Mouse (Mus musculus): Measurements from ENCODE around the gene Kmt2e. TPM values are rescaled to one million over a fixed set of nuclear protein-coding genes. Genes with fewer than 3 reads are reported as not detected.

Kmt2e gene
- total and polyA plus RNA-seq, 3 experiments = 7.2 to 29.7 (median 21.3) TPM

DNA sequence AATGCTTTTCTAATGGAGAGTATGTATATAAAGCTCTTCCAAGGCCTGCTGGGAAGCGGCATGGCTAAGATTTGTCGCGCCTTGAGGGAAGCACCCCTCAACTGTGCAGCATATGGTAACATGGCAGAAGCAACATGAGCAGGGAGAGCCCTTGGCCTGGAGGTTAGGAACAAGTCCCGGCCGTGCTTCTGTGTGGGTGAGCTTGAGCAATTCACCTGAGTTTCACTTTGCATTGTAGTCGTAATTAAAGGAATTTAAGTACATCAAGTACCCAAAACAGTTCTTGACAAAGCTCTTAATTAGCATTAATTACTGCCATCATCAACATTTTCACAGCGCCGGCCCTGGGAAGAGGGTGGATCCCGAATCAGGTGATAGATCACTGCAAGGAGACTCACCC is 32.9 kb upstream of the Kmt2e start:
- dilution Hi-C loops (cut with MboI; ENCODE audit: extremely low pct_ligation_motif_present, extremely low pct_unique_long_range_greater_than_20kb, low sequenced_read_pairs) (no loop called here), in situ Hi-C loops (cut with MboI; ENCODE audit: low pct_ligation_motif_present, low pct_unique_long_range_greater_than_20kb, low sequenced_read_pairs) (loop anchor here (25.0 kb wide), 1 partner anchor 661 kb away; no protein-coding TSS in a partner anchor)
- Histone ChIP-seq H3K36me3 (replicated peaks in 1 of 2; ENCODE audit: control insufficient read depth in 1 of 2, insufficient read depth in 1 of 2, low read length in 1 of 2) (peaks cover 10 to 18% of the 10 kb centered on the region in 2 experiments), H3K9me3 (replicated peaks; ENCODE audit: low read length) (no peaks in the 10 kb centered on the region), H3K27ac (ENCODE audit: insufficient read depth, low read depth) (no peak overlapping the region), H3K79me2 (replicated peaks; ENCODE audit: control insufficient read depth, extremely low read depth, insufficient read depth, poor library complexity, severe bottlenecking) (no peaks in the 10 kb centered on the region), H3K4me1 (ENCODE audit: control insufficient read depth in 1 of 2, insufficient read depth in 2 of 2) (peaks cover 13 to 42% of the 10 kb centered on the region in 2 experiments), H3K27me3 (replicated peaks) (no peaks in the 10 kb centered on the region), H3K9ac (ENCODE audit: insufficient read depth, low read depth) (no peak overlapping the region), H3K4me2 (ENCODE audit: insufficient read depth, low read depth, poor library complexity, severe bottlenecking) (no peak overlapping the region), H3K4me3 (replicated peaks in 1 of 3; ENCODE audit: low read depth in 2 of 3, low read length in 2 of 3, poor library complexity in 1 of 3) (no peak overlapping the region)
- TF ChIP-seq TBP (conservative IDR thresholded peaks at IDR 0.05; ENCODE audit: low read depth, low read length) (no peak), ZC3H11A (IDR thresholded peaks at IDR 0.05; ENCODE audit: low read depth, low read length) (no peak), NELFE (IDR thresholded peaks at IDR 0.05; ENCODE audit: low read depth, low read length) (no peak), POLR2AphosphoS2 (IDR thresholded peaks at IDR 0.05; ENCODE audit: low read depth, low read length) (no peak), GABPA (IDR thresholded peaks at IDR 0.05; ENCODE audit: insufficient replicate concordance, low read depth, low read length) (no peak), PAX5 (IDR thresholded peaks at IDR 0.05; ENCODE audit: low read length) (no peak), MAZ (IDR thresholded peaks at IDR 0.05; ENCODE audit: low read depth, low read length) (no peak), CHD1 (IDR thresholded peaks at IDR 0.05; ENCODE audit: low read depth, low read length) (no peak), MAFK (IDR thresholded peaks at IDR 0.05; ENCODE audit: insufficient replicate concordance, low read length) (no peak), ETS1 (conservative IDR thresholded peaks at IDR 0.05; ENCODE audit: low read depth, low read length) (no peak), CHD2 (IDR thresholded peaks at IDR 0.05; ENCODE audit: low read length) (no peak), HCFC1 (IDR thresholded peaks at IDR 0.05; ENCODE audit: low read depth, low read length) (no peak)
- DNase-seq (ENCODE audit: extremely low read depth) = no peak

GRCm38 (mm10) chr5:23401999-23402398 is 32.2 kb upstream of the Kmt2e start:
- Histone ChIP-seq H3K4me1 (ENCODE audit: control insufficient read depth in 1 of 2, insufficient read depth in 2 of 2) (peaks cover 13 to 48% of the 10 kb centered on the region in 2 experiments), H3K9me3 (replicated peaks; ENCODE audit: low read length) (no peaks in the 10 kb centered on the region), H3K79me2 (replicated peaks; ENCODE audit: control insufficient read depth, extremely low read depth, insufficient read depth, poor library complexity, severe bottlenecking) (0 out of 2 replicates have a peak, but pooled peaks cover 4% of the 10 kb centered on the region), H3K36me3 (replicated peaks in 1 of 2; ENCODE audit: control insufficient read depth in 1 of 2, insufficient read depth in 1 of 2, low read length in 1 of 2) (peaks cover 10 to 18% of the 10 kb centered on the region in 2 experiments), H3K4me3 (replicated peaks in 1 of 3; ENCODE audit: low read depth in 2 of 3, low read length in 2 of 3, poor library complexity in 1 of 3) (no peak overlapping the region), H3K27me3 (replicated peaks) (no peaks in the 10 kb centered on the region), H3K27ac (ENCODE audit: insufficient read depth, low read depth) (no peak overlapping the region), H3K4me2 (ENCODE audit: insufficient read depth, low read depth, poor library complexity, severe bottlenecking) (no peak overlapping the region), H3K9ac (ENCODE audit: insufficient read depth, low read depth) (no peak overlapping the region)
- TF ChIP-seq ZNF384 (IDR thresholded peaks at IDR 0.05; ENCODE audit: low read depth, low read length) = no peak
- TF ChIP-seq POLR2AphosphoS2 (IDR thresholded peaks at IDR 0.05; ENCODE audit: low read depth, low read length) = no peak
- no peak for TF ChIP-seq MYC (IDR thresholded peaks at IDR 0.05; ENCODE audit: low read depth, low read length)
- no peak for TF ChIP-seq NELFE (IDR thresholded peaks at IDR 0.05; ENCODE audit: low read depth, low read length)
- TF ChIP-seq GABPA (IDR thresholded peaks at IDR 0.05; ENCODE audit: insufficient replicate concordance, low read depth, low read length) = no peak
- no peak for TF ChIP-seq ZKSCAN1 (IDR thresholded peaks at IDR 0.05; ENCODE audit: borderline replicate concordance, low read depth, low read length)
- no peak for TF ChIP-seq ETS1 (conservative IDR thresholded peaks at IDR 0.05; ENCODE audit: low read depth, low read length)
- no peak for TF ChIP-seq ZC3H11A (IDR thresholded peaks at IDR 0.05; ENCODE audit: low read depth, low read length)
- no peak for TF ChIP-seq USF2 (conservative IDR thresholded peaks at IDR 0.05; ENCODE audit: low read depth, low read length)
- no peak for TF ChIP-seq CHD1 (IDR thresholded peaks at IDR 0.05; ENCODE audit: low read depth, low read length)
- no peak for TF ChIP-seq TCF12 (IDR thresholded peaks at IDR 0.05; ENCODE audit: low read depth, low read length)
- TF ChIP-seq SIN3A (IDR thresholded peaks at IDR 0.05; ENCODE audit: low read length) = no peak
- TF ChIP-seq USF1 (IDR thresholded peaks at IDR 0.05; ENCODE audit: low read depth, low read length) = no peak
- no peak for TF ChIP-seq MXI1 (IDR thresholded peaks at IDR 0.05; ENCODE audit: low read depth, low read length)
- TF ChIP-seq NRF1 (IDR thresholded peaks at IDR 0.05; ENCODE audit: low read depth, low read length) = no peak
- TF ChIP-seq POLR2A (IDR thresholded peaks at IDR 0.05; ENCODE audit: low read depth, low read length) = no peak
- dilution Hi-C loops (cut with MboI; ENCODE audit: extremely low pct_ligation_motif_present, extremely low pct_unique_long_range_greater_than_20kb, low sequenced_read_pairs) (no loop called here), in situ Hi-C loops (cut with MboI; ENCODE audit: low pct_ligation_motif_present, low pct_unique_long_range_greater_than_20kb, low sequenced_read_pairs) (loop anchor here (25.0 kb wide), 1 partner anchor 660 kb away; no protein-coding TSS in a partner anchor)
- no peak for DNase-seq (ENCODE audit: extremely low read depth)

Measured in CH12.LX (cell line).